Mouse (Mus musculus) 3T3-L1 (cell line): ENCODE measurements at regions not wholly inside any gene's neighbourhood (a gene's known extent, or its start where the extent isn't known, plus 50 kb on each side); places are given as distances from the start of the nearest gene placed in this dataset.
A peak's percentile ranks its signal among the peaks of the same experiment; 100 is the strongest.

Experiments
- DNase-seq: peaks from one replicate; pipeline ENCODE4 v3.0.0-alpha.2; 2015; ENCODE audit warnings: low read depth, low spot score

DNA sequence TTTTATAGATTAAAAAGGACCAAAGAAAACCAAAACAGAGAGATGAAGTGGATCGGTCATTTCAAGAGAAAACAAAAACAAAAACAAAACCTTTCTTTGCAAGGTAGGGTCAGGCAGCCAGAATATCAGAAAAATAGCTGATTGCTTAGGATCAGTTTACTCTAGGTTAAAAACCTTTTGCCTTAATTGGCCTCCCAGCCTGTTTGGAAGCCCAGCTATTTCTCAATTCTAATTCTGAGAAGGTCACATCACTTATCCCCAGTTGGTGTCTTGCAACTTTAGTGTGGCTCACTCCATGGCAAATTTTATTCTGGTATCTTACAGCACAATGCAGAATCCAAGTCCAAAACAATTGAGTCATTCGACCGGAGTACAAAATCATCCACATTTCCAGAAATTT is 70.0 kb downstream of the 1190002N15Rik start:
- no peak for DNase-seq

DNA sequence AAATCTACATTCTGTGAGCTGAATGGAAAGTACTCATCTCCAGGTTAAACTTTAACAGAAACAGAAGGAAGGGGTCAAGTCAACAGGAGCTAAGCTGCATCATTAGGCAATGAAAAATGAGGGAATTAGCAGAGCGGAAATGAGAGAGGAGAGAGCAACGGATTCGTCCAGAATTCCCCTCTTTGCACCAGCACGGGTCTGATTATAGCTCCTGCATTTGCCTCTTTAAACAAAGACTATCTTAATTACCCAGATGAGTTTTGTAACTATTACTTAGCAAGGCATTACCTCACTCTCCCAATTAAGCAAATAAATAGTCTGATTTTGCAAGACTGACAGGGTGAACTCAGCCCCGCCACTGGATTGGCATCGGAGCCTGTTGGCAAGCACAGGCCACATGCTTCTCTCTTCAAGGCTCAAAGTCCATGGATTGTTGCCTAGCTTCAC is 81.8 kb downstream of the 1190002N15Rik start:
- no peak for DNase-seq

DNA sequence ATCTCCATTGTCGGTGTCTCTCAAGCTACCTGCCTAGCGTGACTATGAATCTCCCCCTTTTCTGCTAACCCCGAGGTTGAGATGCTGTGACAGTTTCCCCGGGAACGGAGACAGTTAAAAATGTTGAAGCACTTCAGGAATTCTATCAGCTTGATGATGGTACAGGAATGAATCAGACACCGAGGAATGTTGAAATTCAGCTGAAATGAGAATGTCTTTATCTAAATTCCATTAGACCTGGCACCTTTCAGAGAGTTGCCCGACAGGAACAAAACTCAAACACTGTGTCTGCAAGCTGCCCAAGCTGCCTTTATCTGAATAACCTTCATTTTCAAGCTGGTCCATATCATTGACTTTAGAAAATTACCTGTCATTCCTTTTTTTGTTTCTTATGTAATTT is 82.4 kb downstream of the 1190002N15Rik start:
- peak; percentile 32 for DNase-seq

DNA sequence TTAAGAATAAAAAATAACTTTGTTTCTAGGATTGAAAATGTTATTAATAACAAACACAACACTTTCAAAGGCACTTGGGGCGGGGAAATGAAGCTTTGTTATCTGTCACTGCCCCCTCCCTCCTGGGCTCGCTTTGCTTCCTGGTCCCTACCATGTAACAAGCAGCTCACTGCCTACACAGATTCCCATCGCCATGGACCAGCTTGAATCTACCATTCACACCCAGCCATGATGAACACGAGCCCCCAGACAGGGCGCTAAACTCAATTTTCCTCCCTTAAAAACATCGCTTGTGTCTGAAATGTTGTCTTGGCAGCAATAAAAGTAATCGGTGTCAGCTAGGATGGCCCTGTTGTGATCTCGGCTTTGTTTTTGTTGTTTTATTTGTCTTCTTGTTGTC is 88.0 kb downstream of the 1190002N15Rik start:
- no peak for DNase-seq

DNA sequence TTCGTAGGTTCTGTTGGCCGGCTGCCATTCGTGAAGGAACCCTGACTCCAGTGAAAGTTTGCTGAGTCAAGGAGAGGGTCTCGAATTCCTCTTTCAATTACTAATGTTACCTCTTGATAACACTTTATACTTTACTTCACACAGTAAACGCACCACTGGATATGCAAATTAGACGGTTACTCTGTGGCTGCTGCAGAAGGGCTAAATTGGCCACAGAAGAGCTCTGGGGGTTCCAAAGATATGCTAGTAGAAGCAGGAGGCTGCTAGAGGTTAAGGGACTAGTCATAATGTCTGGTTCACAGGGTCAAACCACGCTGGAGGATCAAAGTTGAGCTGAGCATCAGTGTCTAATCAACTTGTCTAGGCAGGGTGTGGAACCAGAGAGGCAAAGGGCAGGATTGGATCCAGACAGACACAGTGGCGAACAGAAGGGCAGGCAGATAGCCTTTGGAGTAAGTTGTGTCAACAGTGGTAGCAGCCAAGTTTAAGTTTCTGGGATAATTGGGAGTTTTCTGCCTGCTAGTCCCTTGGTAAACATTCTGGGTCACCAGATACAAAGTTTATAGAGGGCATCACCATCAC is 91.6 kb downstream of the 1190002N15Rik start:
- DNase-seq: no peak

DNA sequence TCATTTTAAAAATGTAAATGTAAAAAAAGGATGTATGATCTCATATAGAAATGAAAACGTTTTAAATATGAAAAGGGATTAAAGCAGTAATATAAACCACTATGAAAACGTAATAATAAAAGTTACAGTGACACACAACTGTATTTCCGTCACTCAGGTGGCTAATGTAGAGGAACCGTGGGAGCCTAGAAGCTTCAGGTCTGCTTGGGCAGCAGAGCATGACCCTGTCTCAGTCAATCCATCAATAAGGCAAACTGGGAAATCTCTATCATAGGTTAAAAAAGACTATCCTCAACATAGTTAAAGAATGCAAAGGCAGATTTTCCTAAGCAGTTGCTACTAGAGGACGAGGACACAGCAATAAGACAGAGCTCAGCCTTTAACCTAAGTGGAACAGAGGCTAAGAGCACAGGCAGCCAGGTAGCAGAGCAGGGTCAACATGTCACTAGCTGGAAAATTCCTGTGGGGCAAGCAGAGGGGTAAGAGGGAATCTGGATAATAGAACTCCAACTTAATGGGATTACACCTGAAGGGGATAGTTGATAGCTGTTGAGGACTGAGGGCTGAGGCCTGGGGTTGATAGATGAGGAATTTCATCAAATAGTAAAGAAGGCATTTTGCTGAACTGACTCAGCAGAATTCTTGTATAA is 93.6 kb downstream of the 1190002N15Rik start:
- no peak for DNase-seq

DNA sequence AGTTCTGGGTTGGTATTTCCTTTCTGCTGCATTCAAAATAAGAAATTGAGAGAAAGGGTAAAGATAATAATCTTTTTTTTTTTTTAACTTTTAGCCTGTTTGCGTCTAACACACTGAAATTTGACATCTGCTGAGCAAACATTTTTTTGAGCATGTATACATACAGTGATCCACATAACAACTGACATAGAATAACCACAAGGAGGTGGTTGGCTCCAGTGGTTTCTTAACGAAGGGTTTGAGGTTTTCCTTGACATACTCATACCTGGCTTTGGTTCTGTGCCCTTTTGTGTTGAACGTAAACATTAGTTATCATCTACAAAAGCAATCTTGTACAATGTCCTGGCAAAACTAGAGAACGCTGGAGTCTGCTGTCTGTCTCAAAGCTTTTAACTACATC is 96.5 kb downstream of the 1190002N15Rik start:
- DNase-seq: no peak

DNA sequence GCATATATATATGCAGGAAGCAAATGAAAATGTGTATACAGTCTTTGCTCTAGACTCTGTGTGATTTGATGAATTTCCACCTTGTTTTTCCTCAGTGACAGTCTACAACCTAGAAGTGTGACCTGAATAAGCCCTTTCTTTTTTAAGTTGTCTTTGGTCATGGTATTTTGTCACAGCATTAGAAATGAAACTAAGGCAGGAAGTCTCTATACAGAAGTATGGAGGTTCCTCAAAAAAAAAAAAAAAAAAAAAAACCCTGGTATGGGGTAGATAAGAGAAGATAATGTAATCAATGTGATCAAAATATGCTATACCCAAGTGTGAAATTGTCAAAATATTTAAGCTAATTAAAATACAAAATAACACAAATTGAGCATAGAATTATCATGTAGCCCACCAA is 104.4 kb downstream of the 1190002N15Rik start:
- DNase-seq: no peak

DNA sequence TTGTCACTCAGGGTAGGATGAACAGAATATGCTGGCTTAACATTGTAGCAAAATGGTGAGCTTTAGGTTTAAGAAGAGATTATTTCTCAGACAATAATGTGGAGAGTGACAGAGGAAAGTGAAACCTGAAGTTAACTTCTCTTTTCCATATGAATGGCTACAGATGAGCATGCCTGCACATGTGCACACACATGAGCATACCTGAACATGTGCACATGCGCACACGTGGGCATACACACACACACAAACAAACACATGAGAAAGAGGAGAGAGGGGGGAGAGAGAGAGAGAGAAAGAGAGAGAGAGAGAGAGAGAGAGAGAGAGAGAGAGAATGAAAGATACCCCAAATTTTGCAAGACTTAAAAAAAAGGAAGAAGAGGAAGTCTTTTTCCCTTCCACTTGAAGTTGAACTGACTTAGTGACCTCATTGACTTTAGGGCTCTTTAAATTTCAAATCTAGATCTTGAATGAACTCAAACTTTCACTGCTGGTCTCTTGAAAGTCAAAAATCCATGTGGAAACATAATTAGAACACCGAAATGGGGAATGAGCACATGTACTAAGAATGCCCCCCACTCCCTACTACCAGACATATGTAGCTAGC is 105.6 kb downstream of the 1190002N15Rik start:
- no peak for DNase-seq

DNA sequence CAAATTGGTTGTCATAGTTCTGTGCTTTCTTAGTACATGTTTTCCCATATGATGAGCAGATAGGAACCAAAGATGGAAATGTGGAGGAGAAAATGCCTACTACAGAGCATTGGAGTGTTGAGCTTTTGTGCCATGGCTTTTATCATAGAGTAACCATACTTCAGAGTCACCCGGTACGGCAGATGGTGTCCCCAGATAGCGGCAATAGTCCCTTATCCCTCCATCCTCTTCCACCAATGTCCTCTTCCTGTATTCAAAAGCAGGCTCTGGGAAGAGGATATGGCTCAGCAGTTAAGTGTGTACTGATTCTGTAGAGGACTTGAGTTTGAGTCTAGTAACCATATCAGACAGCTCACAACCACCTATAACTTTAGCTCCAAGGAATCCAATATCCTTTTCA is 106.3 kb downstream of the 1190002N15Rik start:
- DNase-seq: no peak

DNA sequence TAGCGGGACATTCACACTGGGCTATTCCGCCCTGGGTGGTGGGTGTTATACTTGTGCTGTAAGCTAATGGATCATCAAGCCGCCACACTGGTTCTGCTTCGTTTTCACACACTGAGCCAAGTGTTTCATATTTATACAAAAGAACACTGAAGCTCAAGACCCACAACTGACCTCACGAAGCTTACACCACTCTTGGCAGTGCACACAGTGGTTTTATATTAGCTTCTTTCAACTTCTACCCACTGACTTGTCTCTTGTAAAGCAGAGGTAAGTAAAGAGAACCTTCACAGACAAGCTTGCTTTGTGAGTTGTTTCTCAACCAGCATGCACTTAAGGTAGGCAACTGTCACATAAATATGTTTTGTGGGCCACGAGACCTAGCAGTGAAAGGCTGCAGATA is 106.9 kb downstream of the 1190002N15Rik start:
- no peak for DNase-seq

DNA sequence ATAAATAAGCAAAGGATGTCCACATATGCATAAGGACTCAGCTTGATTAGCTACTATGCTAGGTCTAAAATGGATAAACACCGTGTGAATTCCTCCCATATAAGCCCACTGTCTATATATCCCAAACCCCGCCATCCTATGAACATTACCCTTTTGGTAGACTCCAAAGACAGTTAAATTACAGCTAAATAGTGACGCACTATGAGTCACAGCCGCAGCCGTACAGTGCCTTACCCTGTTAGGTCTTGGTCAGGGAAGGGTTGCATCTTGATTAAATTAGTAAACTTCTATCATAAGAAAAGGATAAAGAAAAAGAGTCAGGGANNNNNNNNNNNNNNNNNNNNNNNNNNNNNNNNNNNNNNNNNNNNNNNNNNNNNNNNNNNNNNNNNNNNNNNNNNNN is 111.1 kb downstream of the 1190002N15Rik start:
- DNase-seq: peak; percentile 55

DNA sequence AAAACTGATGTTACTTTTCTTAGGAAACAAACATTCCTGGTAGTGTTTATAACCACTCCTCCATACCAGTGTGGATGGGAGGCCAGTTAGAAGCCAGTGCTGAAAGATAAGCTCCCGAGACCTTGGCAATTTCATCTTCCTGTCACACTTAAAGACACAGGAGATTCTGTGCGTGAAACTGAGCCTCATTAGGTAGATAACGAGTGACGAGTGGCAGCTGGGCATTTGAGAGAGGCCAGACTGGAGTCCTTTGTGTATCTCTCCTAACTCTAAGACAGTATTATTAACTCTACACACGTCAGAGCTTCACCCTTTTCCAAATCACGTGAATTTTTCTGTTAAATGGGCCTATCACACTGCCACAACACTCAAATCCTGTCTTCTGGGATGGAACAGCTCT is 112.1 kb downstream of the 1190002N15Rik start:
- no peak for DNase-seq

DNA sequence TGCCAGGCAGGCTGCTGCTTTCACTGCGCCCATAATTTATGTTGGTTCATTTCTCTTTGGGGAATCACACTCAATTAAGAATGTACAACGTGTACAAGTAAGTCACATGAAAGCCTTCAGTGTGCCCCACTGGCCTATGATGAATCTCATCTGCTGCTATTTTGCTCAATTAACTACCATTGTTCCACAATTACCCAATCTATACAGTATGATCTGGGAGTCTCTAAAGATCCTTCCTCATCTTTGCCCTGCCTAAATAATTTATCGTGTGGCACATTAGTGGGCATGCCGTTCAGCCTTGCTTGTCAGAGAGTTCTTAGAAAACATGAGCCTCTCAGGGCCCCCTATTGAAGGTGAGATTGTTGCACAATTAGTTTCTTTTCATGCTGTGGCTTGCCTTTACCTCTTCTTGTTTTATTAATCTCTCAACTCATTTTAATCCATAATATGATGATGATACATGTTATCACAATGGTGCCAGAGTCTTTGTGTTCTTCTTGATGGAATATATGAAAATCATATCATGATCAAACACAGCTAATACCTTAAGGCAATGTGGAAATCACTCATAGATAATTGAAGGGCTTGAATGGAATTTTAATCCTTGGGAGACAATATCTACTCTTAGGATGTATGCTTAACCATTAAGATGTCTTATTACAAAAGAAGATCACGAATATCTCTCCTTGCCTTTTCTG is 113.3 kb downstream of the 1190002N15Rik start:
- DNase-seq: no peak

DNA sequence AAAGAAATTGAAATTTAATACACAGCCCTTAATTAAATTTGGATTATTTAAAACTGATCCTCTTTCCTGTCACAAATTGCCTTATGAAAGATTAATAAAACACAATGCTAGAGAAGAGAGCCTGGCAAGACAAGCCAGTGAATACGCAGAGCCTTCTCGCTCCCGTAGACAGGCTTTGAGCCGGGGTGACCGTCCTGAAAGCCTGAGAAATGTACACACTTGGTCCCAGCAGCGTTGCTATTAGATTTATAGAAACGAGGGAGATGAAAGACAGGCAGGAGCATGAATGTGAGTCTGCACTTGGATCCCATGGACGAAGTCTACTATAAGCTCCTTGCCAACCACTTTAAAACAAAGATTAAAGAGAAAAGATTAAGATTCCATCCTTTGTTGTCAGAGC is 127.3 kb downstream of the 1190002N15Rik start:
- DNase-seq: no peak

DNA sequence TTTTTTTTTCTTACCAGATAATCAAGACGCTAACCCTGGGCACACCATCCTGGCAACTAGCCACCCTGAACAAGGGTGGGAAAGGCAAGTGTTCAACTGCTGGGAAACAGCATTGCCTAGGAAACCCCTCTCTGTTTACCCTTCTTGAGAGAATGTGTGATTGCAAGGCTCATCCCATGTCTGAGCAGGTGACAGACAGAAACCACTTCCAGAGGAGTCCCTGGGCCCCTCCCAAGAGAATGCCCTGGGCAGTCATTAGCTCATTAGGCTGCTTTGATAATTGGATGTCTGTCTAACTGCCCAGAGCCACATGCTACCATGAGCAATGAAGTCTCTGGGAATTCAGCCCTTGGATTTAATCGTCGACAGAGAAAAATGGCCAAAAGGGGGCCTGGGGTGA is 127.8 kb downstream of the 1190002N15Rik start:
- no peak for DNase-seq

DNA sequence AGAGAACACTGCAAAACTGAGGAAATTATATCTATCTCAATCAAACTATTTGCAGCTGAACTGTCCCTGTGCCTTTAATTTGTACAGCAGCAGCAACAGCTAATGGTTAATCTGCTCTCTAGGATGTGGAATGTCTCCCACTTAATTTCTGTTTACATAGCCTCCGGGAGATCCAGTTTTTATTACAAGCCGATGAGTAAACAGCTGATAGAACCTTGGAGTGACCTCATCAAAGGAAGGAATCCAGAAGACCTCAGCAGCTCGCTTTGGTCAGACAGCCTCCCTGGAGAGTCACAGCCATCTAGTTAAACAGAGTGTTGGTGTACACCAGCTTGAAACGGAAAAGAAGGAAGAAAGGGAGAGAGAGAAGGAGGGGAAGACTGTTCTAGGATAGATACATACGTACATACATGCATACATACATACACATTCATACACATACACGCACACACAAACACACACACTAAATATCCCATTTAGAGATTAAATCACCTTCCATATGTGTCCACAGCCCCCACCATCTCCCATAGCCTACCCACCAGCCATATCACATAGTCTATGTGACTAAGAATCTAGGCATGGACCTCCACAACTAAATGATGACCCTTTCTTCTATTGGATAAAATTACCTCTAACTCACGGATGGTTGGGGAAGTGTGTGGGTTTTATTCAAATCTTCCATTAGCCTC is 129.1 kb downstream of the 1190002N15Rik start:
- peak; percentile 45 for DNase-seq

DNA sequence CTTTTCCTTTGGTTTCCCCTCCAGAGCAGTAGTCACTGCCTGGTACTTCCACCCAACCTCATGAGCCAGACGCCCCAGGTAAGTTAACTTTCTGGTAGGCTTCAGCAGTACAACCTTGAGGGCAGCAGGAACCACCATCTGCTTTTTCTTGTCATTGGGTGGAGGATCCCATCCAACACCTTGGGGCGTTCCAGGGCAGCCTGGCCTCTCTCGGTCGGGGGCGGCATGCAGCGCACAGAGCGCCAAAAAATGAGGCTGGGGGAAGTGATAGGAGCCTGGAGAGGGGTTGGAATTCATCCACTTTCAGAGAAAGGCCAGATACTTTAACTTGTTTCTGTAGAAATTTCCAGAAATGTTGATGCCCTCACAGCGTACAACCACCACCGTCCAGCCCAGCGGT is 130.2 kb downstream of the 1190002N15Rik start:
- DNase-seq: no peak

DNA sequence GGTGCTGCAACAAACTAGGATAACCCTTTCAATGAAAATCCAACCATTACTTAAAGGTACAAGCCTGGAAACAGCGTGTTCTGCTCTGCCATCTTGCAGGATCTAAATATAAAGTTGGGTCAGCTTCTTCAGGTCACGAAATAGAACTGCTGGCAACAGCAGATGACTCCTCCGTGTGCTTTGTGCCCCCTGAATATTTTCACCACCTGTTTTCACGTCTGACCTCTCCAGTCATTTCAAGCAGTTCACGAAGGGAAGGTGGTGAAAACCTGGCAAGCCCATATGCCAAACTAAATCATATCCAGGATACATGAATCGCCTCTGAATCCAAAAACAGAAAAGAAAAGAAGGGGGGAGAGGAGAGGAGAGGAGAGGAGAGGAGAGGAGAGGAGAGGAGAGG is 133.3 kb downstream of the 1190002N15Rik start:
- no peak for DNase-seq

DNA sequence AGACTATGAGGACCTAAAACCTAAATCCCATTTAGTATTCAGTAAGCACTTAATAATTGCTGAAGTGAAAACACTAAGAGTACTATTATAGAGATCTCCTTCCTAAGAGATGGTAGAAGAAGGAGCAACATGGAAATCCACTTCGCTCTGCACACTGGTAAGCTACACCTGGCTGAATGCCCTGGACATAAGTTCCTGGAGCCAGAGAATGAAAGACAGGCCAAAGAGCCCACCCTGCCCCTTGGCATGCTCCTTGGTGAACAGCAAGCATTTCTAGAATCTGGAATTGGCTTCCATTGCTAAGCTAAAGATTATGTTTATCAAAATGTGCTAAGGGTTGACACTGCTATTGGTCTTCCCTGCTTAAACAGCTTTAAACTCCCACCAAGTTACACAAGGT is 137.3 kb downstream of the 1190002N15Rik start:
- no peak for DNase-seq

DNA sequence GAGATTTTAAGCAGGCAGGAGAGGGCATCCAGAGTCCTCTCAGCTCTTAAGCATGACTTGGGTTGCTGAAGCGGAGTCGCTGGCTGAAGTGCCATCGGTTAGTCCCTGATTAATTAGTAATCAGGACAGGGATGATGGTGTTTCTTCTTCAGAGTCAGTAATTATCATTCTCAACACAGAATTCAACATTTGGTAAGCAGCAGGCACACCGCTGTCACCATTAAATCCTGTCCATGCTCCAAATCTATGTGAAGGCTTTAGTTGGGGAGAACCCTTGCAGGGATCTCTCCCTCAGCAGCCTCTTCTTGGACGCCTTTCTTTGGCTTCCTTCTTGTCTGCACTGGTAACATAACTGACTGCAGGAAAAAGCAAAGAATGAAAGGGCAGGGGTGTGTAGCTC is 142.7 kb downstream of the 1190002N15Rik start:
- no peak for DNase-seq

DNA sequence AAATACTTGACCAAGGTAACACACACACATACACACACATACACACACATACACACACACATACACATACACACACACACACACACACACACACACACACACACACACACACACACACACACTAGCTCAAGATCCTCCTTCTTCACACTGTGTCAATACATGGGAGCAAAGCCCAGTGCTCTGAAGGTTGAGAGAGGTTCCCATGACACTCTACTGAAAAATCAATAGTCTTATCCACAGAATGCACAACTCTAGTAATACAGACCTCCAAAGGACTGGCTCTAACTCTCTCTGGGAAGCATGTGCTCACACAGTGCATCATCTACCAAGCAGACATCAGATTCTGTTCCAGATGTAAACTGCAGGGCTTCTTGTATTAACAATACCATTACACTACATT is 151.7 kb downstream of the 1190002N15Rik start:
- no peak for DNase-seq
